Mouse (Mus musculus): ENCODE data around the gene Gse1.

- TF ChIP-seq POLR2A (IDR thresholded peaks at IDR 0.05; ENCODE audit: low read depth, low read length) (no peak), CTCF (conservative IDR thresholded peaks at IDR 0.05; ENCODE audit: insufficient read depth, insufficient read length, low read depth, low read length) (no peak)
Observed at GRCm38 (mm10) chr8:120403606-120404269, 175.5 kb downstream of the Gse1 start.

Measured in kidney, adult 2 months (tissue).